Mouse (Mus musculus) midbrain, embryonic 10.5 days (tissue): ENCODE data around the gene Slc5a5. TPM values are rescaled to one million over a fixed set of nuclear protein-coding genes. Genes with fewer than 3 reads are reported as not detected.

ENCODE experiments used
- DNase-seq: peaks from one replicate; pipeline ENCODE4 v3.0.0-alpha.2; 2017; ENCODE audit warnings: low spot score
- H3K27ac ChIP-seq: fragments of 300-500 bp; sonication (generic); replicated peaks from 2 replicates; pipeline ENCODE4 v1.5.1; 2016; ENCODE audit warnings: mild to moderate bottlenecking
- H3K27me3 ChIP-seq: fragments of 300-500 bp; sonication (generic); 2 replicates; pipeline ENCODE4 v1.6.1; 2016; ENCODE audit warnings: low read depth, mild to moderate bottlenecking; ENCODE audit not compliant: poor library complexity, severe bottlenecking
- H3K36me3 ChIP-seq: fragments of 300-500 bp; sonication (generic); 2 replicates; pipeline ENCODE4 v1.6.1; 2016; ENCODE audit warnings: mild to moderate bottlenecking, moderate library complexity
- H3K4me1 ChIP-seq: fragments of 300-500 bp; sonication (generic); 2 replicates; pipeline ENCODE4 v1.6.1; 2016
- H3K4me3 ChIP-seq: fragments of 300-500 bp; sonication (generic); 2 replicates; pipeline ENCODE4 v1.5.1; 2016; ENCODE audit warnings: mild to moderate bottlenecking, moderate library complexity
- H3K9me3 ChIP-seq: fragments of 300-500 bp; sonication (generic); replicated peaks from 2 replicates; pipeline ENCODE4 v1.6.1; 2016; ENCODE audit warnings: mild to moderate bottlenecking
- WGBS: fragments of 180-500 bp; shearing (Covaris S2); methylation state at CpG from one replicate; pipeline ENCODE4 v1.1.7; 2016; 5-methylcytosine and 5-hydroxymethylcytosine counted together
- polyA plus RNA-seq: library from polyadenylated mRNA; unstranded; fragments of >200 nt; fragmentation: Nextera tagmentation; extraction: Ambion mirVana; gene quantifications from 2 replicates; pipeline ENCODE4 v1.2.1, GENCODE M21; 2016

The Slc5a5 gene
- polyA plus RNA-seq, 1 experiment from 2014 or later = 0.63 TPM

- H3K4me1 ChIP-seq = no peaks in the 10 kb centered on the region
- H3K4me3 ChIP-seq = no peak overlapping the region
- no peak for DNase-seq
- H3K9me3 ChIP-seq = no peaks in the 10 kb centered on the region
- 93% methylated on average over 17 of the region's 17 CpGs for WGBS
- H3K36me3 ChIP-seq = peaks cover 94% of the 10 kb centered on the region
- H3K27ac ChIP-seq = no peak overlapping the region
- H3K27me3 ChIP-seq = no peaks in the 10 kb centered on the region
Observed at GRCm38 (mm10) chr8:70914704-70915103, 22.1 kb upstream of the Slc5a5 start.

GRCm38 (mm10) chr8:70913523-70913922 lies 21.0 kb upstream of the Slc5a5 start:
- no peaks in the 10 kb centered on the region for H3K27me3 ChIP-seq
- no peak overlapping the region for H3K4me3 ChIP-seq
- H3K4me1 ChIP-seq = no peaks in the 10 kb centered on the region
- 96% methylated on average over 26 of the region's 26 CpGs for WGBS
- H3K27ac ChIP-seq = no peak overlapping the region
- no peak for DNase-seq
- H3K9me3 ChIP-seq = no peaks in the 10 kb centered on the region
- peaks cover 91% of the 10 kb centered on the region for H3K36me3 ChIP-seq

GRCm38 (mm10) chr8:70912955-70913354 lies 20.4 kb upstream of the Slc5a5 start:
- Histone ChIP-seq H3K4me1 (no peaks in the 10 kb centered on the region), H3K36me3 (peaks cover 85% of the 10 kb centered on the region)

GRCm38 (mm10) chr8:70911596-70911995 lies 19.0 kb upstream of the Slc5a5 start:
- H3K36me3 ChIP-seq = peaks cover 76% of the 10 kb centered on the region
- H3K9me3 ChIP-seq = no peaks in the 10 kb centered on the region
- no peak overlapping the region for H3K4me3 ChIP-seq
- 77% methylated on average over 5 of the region's 5 CpGs for WGBS
- no peak overlapping the region for H3K27ac ChIP-seq
- H3K27me3 ChIP-seq = no peaks in the 10 kb centered on the region
- no peak for DNase-seq
- peaks cover 6% of the 10 kb centered on the region for H3K4me1 ChIP-seq

More at GRCm38 (mm10) chr8:70912955-70913354, 20.4 kb upstream of the Slc5a5 start:
- Histone ChIP-seq H3K9me3 (no peaks in the 10 kb centered on the region), H3K4me3 (no peak overlapping the region), H3K27ac (no peak overlapping the region), H3K27me3 (no peaks in the 10 kb centered on the region)
- 96% methylated on average over 30 of the region's 30 CpGs for WGBS
- no peak for DNase-seq

- WGBS = 91% methylated on average over 2 of the region's 2 CpGs
- H3K36me3 ChIP-seq = peaks cover 35% of the 10 kb centered on the region
- peaks cover 17% of the 10 kb centered on the region for H3K4me1 ChIP-seq
- no peak overlapping the region for H3K4me3 ChIP-seq
- peaks cover 11% of the 10 kb centered on the region; the same call in 1 of the 2 replicates for H3K27me3 ChIP-seq
- H3K27ac ChIP-seq = no peak overlapping the region
- no peaks in the 10 kb centered on the region for H3K9me3 ChIP-seq
- no peak for DNase-seq
Observed at GRCm38 (mm10) chr8:70907518-70907917, 15.0 kb upstream of the Slc5a5 start.

GRCm38 (mm10) chr8:70905831-70906736 lies 13.5 kb upstream of the Slc5a5 start, which contains the start of gene Map1s:
Gene Map1s, plus strand, starts transcription at chr8:70905932.
- under 1% methylated on average over 85 of the region's 86 CpGs for WGBS
- H3K4me1 ChIP-seq = peaks cover 17% of the 10 kb centered on the region
- H3K27me3 ChIP-seq = peaks cover 16% of the 10 kb centered on the region; the same call in 1 of the 2 replicates
- H3K9me3 ChIP-seq = no peaks in the 10 kb centered on the region
- H3K4me3 ChIP-seq = peak within 1 kb of the TSS; percentile 96
- peak; percentile 93 for DNase-seq
- H3K27ac ChIP-seq = peak within 1 kb of the TSS; percentile 97
- peaks cover 21% of the 10 kb centered on the region for H3K36me3 ChIP-seq

- H3K9me3 ChIP-seq = no peaks in the 10 kb centered on the region
- H3K27ac ChIP-seq = peak overlapping the region; percentile 97
- H3K27me3 ChIP-seq = peaks cover 16% of the 10 kb centered on the region; the same call in 1 of the 2 replicates
- no peak for DNase-seq
- H3K4me3 ChIP-seq = peak overlapping the region; percentile 96
- 21% methylated on average over 8 of the region's 8 CpGs for WGBS
- peaks cover 17% of the 10 kb centered on the region for H3K4me1 ChIP-seq
- H3K36me3 ChIP-seq = peaks cover 14% of the 10 kb centered on the region
Observed at GRCm38 (mm10) chr8:70905463-70905830, 12.9 kb upstream of the Slc5a5 start.

GRCm38 (mm10) chr8:70904532-70904931 lies 12.0 kb upstream of the Slc5a5 start:
- Histone ChIP-seq H3K4me3 (0 out of 2 replicates have a peak overlapping the region, but pooled peaks have one; percentile 96), H3K9me3 (no peaks in the 10 kb centered on the region), H3K4me1 (peaks cover 17% of the 10 kb centered on the region), H3K27me3 (peaks cover 16% of the 10 kb centered on the region; the same call in 1 of the 2 replicates), H3K36me3 (peaks cover 11% of the 10 kb centered on the region), H3K27ac (no peak overlapping the region)
- no peak for DNase-seq
- 67% methylated on average over 4 of the region's 4 CpGs for WGBS

GRCm38 (mm10) chr8:70903582-70903981 lies 11.0 kb upstream of the Slc5a5 start:
- no peaks in the 10 kb centered on the region for H3K9me3 ChIP-seq
- H3K27ac ChIP-seq = no peak overlapping the region
- peaks cover 16% of the 10 kb centered on the region; the same call in 1 of the 2 replicates for H3K27me3 ChIP-seq
- DNase-seq = no peak
- H3K36me3 ChIP-seq = 0 out of 2 replicates have a peak, but pooled peaks cover 4% of the 10 kb centered on the region
- H3K4me3 ChIP-seq = no peak overlapping the region
- peaks cover 19% of the 10 kb centered on the region for H3K4me1 ChIP-seq

- H3K9me3 ChIP-seq = no peaks in the 10 kb centered on the region
- 56% methylated on average over 4 of the region's 4 CpGs for WGBS
- H3K4me1 ChIP-seq = peaks cover 24% of the 10 kb centered on the region
- 0 out of 2 replicates have a peak, but pooled peaks cover 4% of the 10 kb centered on the region for H3K36me3 ChIP-seq
- peaks cover 16% of the 10 kb centered on the region; the same call in 1 of the 2 replicates for H3K27me3 ChIP-seq
- no peak overlapping the region for H3K27ac ChIP-seq
- H3K4me3 ChIP-seq = no peak overlapping the region
- no peak for DNase-seq
Observed at GRCm38 (mm10) chr8:70903112-70903511, 10.6 kb upstream of the Slc5a5 start.

GRCm38 (mm10) chr8:70902211-70902610 lies 9.7 kb upstream of the Slc5a5 start:
- Histone ChIP-seq H3K27ac (no peak overlapping the region), H3K27me3 (peaks cover 16% of the 10 kb centered on the region; the same call in 1 of the 2 replicates), H3K4me3 (no peak overlapping the region), H3K9me3 (no peaks in the 10 kb centered on the region), H3K4me1 (peaks cover 24% of the 10 kb centered on the region), H3K36me3 (no peaks in the 10 kb centered on the region)
- WGBS = 43% methylated on average over 5 of the region's 5 CpGs
- no peak for DNase-seq

- peaks cover 20% of the 10 kb centered on the region for H3K4me1 ChIP-seq
- no peak for DNase-seq
- peaks cover 16% of the 10 kb centered on the region; the same call in 1 of the 2 replicates for H3K27me3 ChIP-seq
- no peaks in the 10 kb centered on the region for H3K9me3 ChIP-seq
- H3K4me3 ChIP-seq = no peak overlapping the region
- 83% methylated on average over 2 of the region's 2 CpGs for WGBS
- H3K36me3 ChIP-seq = peaks cover 5% of the 10 kb centered on the region
- H3K27ac ChIP-seq = no peak overlapping the region
Observed at GRCm38 (mm10) chr8:70900872-70901387, 8.4 kb upstream of the Slc5a5 start.

GRCm38 (mm10) chr8:70899226-70899625 lies 6.7 kb upstream of the Slc5a5 start:
- H3K27me3 ChIP-seq = peaks cover 26% of the 10 kb centered on the region
- peaks cover 22% of the 10 kb centered on the region for H3K36me3 ChIP-seq
- H3K9me3 ChIP-seq = no peaks in the 10 kb centered on the region
- H3K27ac ChIP-seq = no peak overlapping the region
- H3K4me3 ChIP-seq = no peak overlapping the region
- peaks cover 23% of the 10 kb centered on the region for H3K4me1 ChIP-seq
- 88% methylated on average over 2 of the region's 2 CpGs for WGBS
- no peak for DNase-seq
